In the genomic region with DNA sequence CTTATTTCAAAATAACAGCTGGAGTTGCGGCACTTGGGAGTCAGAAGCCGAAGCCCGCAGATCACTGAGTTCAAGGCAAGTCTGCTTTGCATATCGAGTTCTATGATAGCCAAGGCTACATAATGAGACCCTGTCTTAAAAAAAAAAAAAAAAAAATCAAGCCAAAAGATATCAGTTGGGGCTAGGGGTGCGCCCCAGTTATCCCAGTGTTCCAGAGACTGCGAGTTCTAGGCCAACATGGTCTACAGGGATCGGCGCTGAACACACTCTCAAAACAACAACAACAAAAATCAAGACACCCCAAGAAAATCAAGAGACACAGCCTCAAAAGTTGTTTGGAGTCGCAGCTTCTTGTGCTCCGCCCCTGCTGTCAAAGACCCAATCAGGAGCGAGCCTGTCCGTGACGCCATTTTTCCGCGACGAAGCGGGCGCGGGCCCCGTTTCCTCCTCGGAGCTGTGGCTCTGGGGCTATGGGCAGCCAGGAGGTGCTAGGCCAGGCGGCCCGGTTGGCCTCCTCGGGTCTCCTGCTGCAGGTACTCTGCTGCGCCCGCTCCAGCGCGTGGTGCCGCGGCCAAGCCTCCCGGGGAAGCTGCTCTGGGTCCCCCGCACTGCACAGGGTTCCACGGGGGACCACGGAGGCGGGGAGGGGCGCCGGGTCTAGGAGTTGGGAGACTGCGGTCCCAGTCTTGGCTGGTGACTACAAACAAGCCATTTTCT, we compare ENCODE assay signal across 8 mouse cellular contexts. TPM values are rescaled to one million over a fixed set of nuclear protein-coding genes. Genes with fewer than 3 reads are reported as not detected.
DNase-seq lines count a peak whose midpoint lies in the region; ATAC-seq and TF ChIP-seq lines count a peak whose summit lies in the region.

A gene (plus strand): TSS at position 418 of the 717 bp plus-strand sequence.

- peak within 1 kb of the TSS; percentile 84 for H3K27ac ChIP-seq in forebrain, embryonic 16.5 days (ENCODE audit: low read length)
- peak within 1 kb of the TSS; percentile 91 for H3K27ac ChIP-seq in layer of hippocampus, adult 2 months
- peak within 1 kb of the TSS; percentile 82 for H3K27ac ChIP-seq in lung, embryonic 14.5 days (ENCODE audit: low read depth)
- peak within 1 kb of the TSS; percentile 70; the same call in 1 of the 2 replicates for H3K27ac ChIP-seq in olfactory bulb, adult 2 months (ENCODE audit: insufficient read depth, low read depth, low read length)
- peak within 1 kb of the TSS; percentile 33; the same call in 1 of the 2 replicates for H3K27ac ChIP-seq in thymus, adult 2 months (ENCODE audit: control insufficient read depth, insufficient read depth, low read length)

- peak; percentile 92 for DNase-seq in G1E (ENCODE audit: low spot score)
- peak; percentile 96 to 99 for DNase-seq in cerebellum, adult 18-20 months
- peak; percentile 99 for DNase-seq in heart, postnatal 36 days
- peak; percentile 95 to 99 for DNase-seq in layer of hippocampus, adult 2 months (ENCODE audit: low spot score in 2 of 2)
- peak; percentile 99 for DNase-seq in lung, embryonic 14.5 days
- peak; percentile 98 for DNase-seq in thymus, adult 2 months

- peak; percentile 88 for ATAC-seq in G1E (ENCODE audit: extremely low read depth, insufficient number of reproducible peaks, low FRiP score, poor library complexity, severe bottlenecking)
- peak; percentile 95 for ATAC-seq in forebrain, embryonic 16.5 days
- peak; percentile 93 for ATAC-seq in lung, embryonic 14.5 days (ENCODE audit: insufficient read depth)

- H3K27me3 ChIP-seq in G1E (ENCODE audit: insufficient read depth, low read length) = peaks cover 18% of the 10 kb centered on the region
- H3K27me3 ChIP-seq in forebrain, embryonic 16.5 days (replicated peaks; ENCODE audit: control insufficient read depth, insufficient read depth, low read length) = no peaks in the 10 kb centered on the region
- no peaks in the 10 kb centered on the region for H3K27me3 ChIP-seq in lung, embryonic 14.5 days (ENCODE audit: insufficient read depth, low read length)
- no peaks in the 10 kb centered on the region for H3K27me3 ChIP-seq in thymus, adult 2 months (ENCODE audit: control insufficient read depth, insufficient read depth, low read length)

- H3K9ac ChIP-seq in forebrain, embryonic 16.5 days (replicated peaks; ENCODE audit: low read depth, low read length) = peak within 1 kb of the TSS; percentile 97
- H3K9ac ChIP-seq in lung, embryonic 14.5 days = peak within 1 kb of the TSS; percentile 93

- peak within 1 kb of the TSS; percentile 86 for H3K4me3 ChIP-seq in G1E (ENCODE audit: low read depth, low read length)
- H3K4me3 ChIP-seq in forebrain, embryonic 16.5 days (replicated peaks; ENCODE audit: low read length) = peak within 1 kb of the TSS; percentile 93
- peak within 1 kb of the TSS; percentile 98 for H3K4me3 ChIP-seq in layer of hippocampus, adult 2 months
- H3K4me3 ChIP-seq in lung, embryonic 14.5 days (ENCODE audit: low read depth, low read length) = peak within 1 kb of the TSS; percentile 86
- H3K4me3 ChIP-seq in olfactory bulb, adult 2 months (ENCODE audit: insufficient read depth, low read depth, low read length) = peak within 1 kb of the TSS; percentile 93
- peak within 1 kb of the TSS; percentile 77 for H3K4me3 ChIP-seq in thymus, adult 2 months (ENCODE audit: control insufficient read depth, insufficient read depth, low read length)

- H3K4me1 ChIP-seq in G1E (ENCODE audit: insufficient read depth, low read depth, low read length) = peaks cover 25% of the 10 kb centered on the region
- peaks cover 8% of the 10 kb centered on the region for H3K4me1 ChIP-seq in forebrain, embryonic 16.5 days (replicated peaks; ENCODE audit: control insufficient read depth, insufficient read depth, low read length)
- H3K4me1 ChIP-seq in lung, embryonic 14.5 days (ENCODE audit: insufficient read depth) = 0 out of 2 replicates have a peak, but pooled peaks cover 6% of the 10 kb centered on the region
- H3K4me1 ChIP-seq in olfactory bulb, adult 2 months (ENCODE audit: control insufficient read depth, insufficient read depth, low read length) = no peaks in the 10 kb centered on the region
- H3K4me1 ChIP-seq in thymus, adult 2 months (replicated peaks; ENCODE audit: control insufficient read depth, insufficient read depth, low read length) = peaks cover 4% of the 10 kb centered on the region; the same call in 1 of the 2 replicates

- peak within 1 kb of the TSS; percentile 49 for H3K4me2 ChIP-seq in forebrain, embryonic 16.5 days (ENCODE audit: low read length)
- H3K4me2 ChIP-seq in lung, embryonic 14.5 days = peak within 1 kb of the TSS; percentile 82

- 1% methylated on average over 38 of the region's 38 CpGs for WGBS in forebrain, embryonic 16.5 days
- 2% methylated on average over 38 of the region's 38 CpGs for WGBS in lung, embryonic 14.5 days
- under 1% methylated on average over 38 of the region's 38 CpGs for WGBS in olfactory bulb, adult 2 months
- WGBS in thymus, adult 2 months = 3% methylated on average over 38 of the region's 38 CpGs

- H3K9me3 ChIP-seq in G1E (replicated peaks) = no peaks in the 10 kb centered on the region
- H3K9me3 ChIP-seq in forebrain, embryonic 16.5 days (ENCODE audit: control insufficient read depth, low read length) = no peaks in the 10 kb centered on the region
- no peaks in the 10 kb centered on the region for H3K9me3 ChIP-seq in lung, embryonic 14.5 days (ENCODE audit: low read depth, low read length)

- TF ChIP-seq CTCF in G1E (IDR thresholded peaks at IDR 0.05; ENCODE audit: low read depth, low read length) = no peak
- peak; percentile 9; the same call in 1 of the 2 replicates for TF ChIP-seq CTCF in layer of hippocampus, adult 2 months (conservative IDR thresholded peaks at IDR 0.05)
- TF ChIP-seq CTCF in lung, embryonic 14.5 days (IDR thresholded peaks at IDR 0.05; ENCODE audit: low read depth) = peak; percentile 16; the same call in 1 of the 2 replicates
- no peak for TF ChIP-seq CTCF in olfactory bulb, adult 2 months (IDR thresholded peaks at IDR 0.05; ENCODE audit: insufficient read depth, low read depth, low read length)
- TF ChIP-seq CTCF in thymus, adult 2 months (IDR thresholded peaks at IDR 0.05; ENCODE audit: borderline replicate concordance, control insufficient read depth, extremely low read depth, insufficient read depth, low read length, poor library complexity) = peak; percentile 41; the same call in 1 of the 2 replicates

- intact Hi-C loops in heart, postnatal 36 days (cut with DNase I) = loop anchor here (2.0 to 5.0 kb wide), 2 partner anchors 42 to 61 kb away; no protein-coding TSS in a partner anchor

- H3K36me3 ChIP-seq in G1E (replicated peaks) = peaks cover 25% of the 10 kb centered on the region
- H3K36me3 ChIP-seq in forebrain, embryonic 16.5 days (ENCODE audit: control insufficient read depth, insufficient read depth) = no peaks in the 10 kb centered on the region; the same call in 1 of the 2 replicates
- H3K36me3 ChIP-seq in lung, embryonic 14.5 days (ENCODE audit: insufficient read depth) = peaks cover 8% of the 10 kb centered on the region; the same call in 1 of the 2 replicates
- no peaks in the 10 kb centered on the region for H3K36me3 ChIP-seq in thymus, adult 2 months (ENCODE audit: control insufficient read depth, insufficient read depth, low read length)

- peak; percentile 95 for TF ChIP-seq POLR2A in olfactory bulb, adult 2 months (IDR thresholded peaks at IDR 0.05; ENCODE audit: insufficient read depth, low read depth, low read length)
- peak; percentile 90; the same call in 1 of the 2 replicates for TF ChIP-seq POLR2A in thymus, adult 2 months (IDR thresholded peaks at IDR 0.05; ENCODE audit: control insufficient read depth, extremely low read depth, insufficient read depth, low read length, poor library complexity)

RNA-seq across cellular contexts. Expression of the gene that starts here (rescaled TPM):
- total RNA-seq in G1E (2014; fragmentation: Nextera tagmentation) (20.8 and 26.9 TPM in 2 replicates), G1E (2017) (14.9 and 15.0 TPM in 2 replicates)
- 2.7 and 4.4 TPM in 2 replicates for polyA plus RNA-seq in G1E (2012)
- 7.2 and 8.5 TPM in 2 replicates for polyA plus RNA-seq in forebrain, embryonic 16.5 days (2015; fragmentation: Nextera tagmentation; extraction: Ambion mirVana)
- total RNA-seq in heart, postnatal 36 days (2021) = 1 to 10 TPM; 6.8 to 7.4 TPM
- total RNA-seq in layer of hippocampus, adult 2 months (2021) = 10 to 100 TPM; 10.8 to 12.0 TPM
- 16.9 and 18.0 TPM in 2 replicates for polyA plus RNA-seq in lung, embryonic 14.5 days (2014; fragmentation: Nextera tagmentation; extraction: Ambion mirVana)
- polyA plus RNA-seq in olfactory bulb, adult 2 months (2012; ENCODE audit: insufficient read depth, insufficient read length, low replicate concordance, missing spikeins) = not detected in 2 replicates
- polyA plus RNA-seq in thymus, adult 2 months (2012; rRNA removed) = 13.8 and 14.0 TPM in 2 replicates

Comparison
In these comparisons a context has a peak if more than half of its experiments do, and no peak if none do; other contexts are left out.
1. Peak in every context shown above with its lines: DNase-seq, ATAC-seq, H3K4me3 ChIP-seq and H3K27ac ChIP-seq.
2. CTCF ChIP-seq: peak in layer of hippocampus, adult 2 months (single experiment), lung, embryonic 14.5 days (single experiment) and thymus, adult 2 months (single experiment); none in G1E (single experiment) and olfactory bulb, adult 2 months (single experiment).
3. H3K27ac ChIP-seq: peak in every context shown above with its lines; median percentile 91 in layer of hippocampus, adult 2 months; 84 in forebrain, embryonic 16.5 days; 82 in lung, embryonic 14.5 days; 70 in olfactory bulb, adult 2 months; 33 in thymus, adult 2 months.